Mouse (Mus musculus): ENCODE measurements around the gene Tmem44. TPM values are rescaled to one million over a fixed set of nuclear protein-coding genes. Genes with fewer than 3 reads are reported as not detected.

The Tmem44 gene
- 1 to 10 TPM in 3 of 4 experiments, under 1 TPM in 1; 0.82 to 1.6 (median 1.3) TPM for total RNA-seq (2022)

- DNase-seq (ENCODE audit: low spot score in 2 of 2), result no peak
Observed at GRCm38 (mm10) chr16:30550748-30551192, at the start of gene Tmem44. Gene Tmem44 (minus strand): TSS chr16:30550842.

GRCm38 (mm10) chr16:30599491-30600268 is 49.0 kb upstream of the Tmem44 start, which contains the start of gene Fam43a:
Gene Fam43a (plus strand): TSS chr16:30599723.
- peak; percentile 80 to 84 for DNase-seq (ENCODE audit: low spot score in 2 of 2)

DNA sequence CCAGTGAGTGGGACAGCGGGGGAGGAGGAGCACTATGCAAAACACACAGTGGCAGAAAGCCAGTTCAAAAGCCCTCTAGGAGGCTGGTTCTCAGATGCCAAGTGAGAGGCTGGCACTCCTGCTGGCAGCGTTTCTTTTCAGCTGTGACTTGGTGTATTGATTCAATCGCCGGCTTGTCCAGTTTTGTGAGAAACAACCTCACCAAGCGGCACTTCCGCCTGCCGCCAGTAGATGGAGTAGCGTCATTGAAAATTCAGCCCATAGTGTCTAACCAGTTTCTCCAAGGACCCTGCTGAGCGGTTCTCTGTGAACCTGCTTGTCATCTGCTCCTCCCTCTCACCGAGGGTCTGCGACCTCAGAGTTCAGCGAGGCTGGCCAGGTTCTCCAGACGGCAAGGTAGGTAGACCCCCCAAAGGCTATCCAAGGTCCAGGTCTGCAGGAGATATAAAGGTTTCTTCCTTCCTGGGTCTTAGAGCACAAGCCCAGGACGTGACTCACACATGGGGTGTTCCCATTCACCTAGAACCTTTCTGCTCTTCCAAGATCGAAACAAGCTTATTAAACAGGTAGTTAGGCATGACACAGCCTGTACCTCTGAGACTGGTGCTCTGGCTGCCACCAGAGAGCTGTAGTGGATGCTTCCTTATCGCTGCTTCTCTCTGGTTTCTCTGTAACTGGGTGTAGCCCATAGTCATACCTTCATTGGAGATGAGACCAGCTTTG is 46.5 kb upstream of the Tmem44 start:
- peak; percentile 76 to 79 for DNase-seq (ENCODE audit: low spot score in 2 of 2)

- no peak for DNase-seq (ENCODE audit: low spot score in 2 of 2)
Observed at GRCm38 (mm10) chr16:30595835-30596557, 45.4 kb upstream of the Tmem44 start.

DNA sequence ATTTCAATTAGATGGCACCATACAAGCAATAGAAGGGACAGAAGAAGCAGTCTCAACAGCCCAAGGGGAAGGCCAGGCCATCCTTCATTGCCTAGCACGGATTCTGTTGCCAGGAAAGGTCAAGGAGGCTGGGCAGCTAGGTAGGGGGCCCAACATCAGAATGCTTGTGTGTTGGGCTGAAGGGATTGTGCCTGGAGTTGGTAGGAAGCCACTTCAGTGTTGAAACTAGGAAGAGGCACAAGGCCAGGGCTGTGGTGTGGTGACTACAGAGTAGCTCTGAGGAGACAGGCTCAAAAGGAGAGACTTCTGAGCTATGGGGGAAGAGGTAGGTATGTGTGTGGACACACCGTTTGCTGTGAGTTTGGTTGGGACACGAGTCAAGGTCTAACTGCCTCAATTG is 44.7 kb upstream of the Tmem44 start:
- no peak for DNase-seq (ENCODE audit: low spot score in 2 of 2)

DNA sequence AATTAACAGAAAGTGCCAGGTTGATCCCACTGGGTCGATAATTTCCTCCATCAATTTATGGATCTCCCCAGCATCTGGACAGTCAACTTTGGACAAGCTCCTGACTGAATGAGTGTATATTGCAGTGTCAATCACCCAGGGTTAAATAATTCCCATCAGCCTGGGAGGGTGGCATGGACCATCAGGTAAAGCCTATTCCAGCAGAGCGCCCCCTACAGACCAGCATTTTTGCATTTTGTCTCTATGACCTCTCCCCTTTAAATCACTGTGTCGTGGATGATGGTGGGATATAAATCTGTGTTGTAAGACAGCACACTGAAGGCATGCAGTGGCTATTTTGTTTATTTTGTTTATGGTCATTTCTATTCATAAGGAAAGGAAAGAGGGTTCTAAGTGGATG is 41.3 kb upstream of the Tmem44 start:
- no peak for DNase-seq (ENCODE audit: low spot score in 2 of 2)

DNA sequence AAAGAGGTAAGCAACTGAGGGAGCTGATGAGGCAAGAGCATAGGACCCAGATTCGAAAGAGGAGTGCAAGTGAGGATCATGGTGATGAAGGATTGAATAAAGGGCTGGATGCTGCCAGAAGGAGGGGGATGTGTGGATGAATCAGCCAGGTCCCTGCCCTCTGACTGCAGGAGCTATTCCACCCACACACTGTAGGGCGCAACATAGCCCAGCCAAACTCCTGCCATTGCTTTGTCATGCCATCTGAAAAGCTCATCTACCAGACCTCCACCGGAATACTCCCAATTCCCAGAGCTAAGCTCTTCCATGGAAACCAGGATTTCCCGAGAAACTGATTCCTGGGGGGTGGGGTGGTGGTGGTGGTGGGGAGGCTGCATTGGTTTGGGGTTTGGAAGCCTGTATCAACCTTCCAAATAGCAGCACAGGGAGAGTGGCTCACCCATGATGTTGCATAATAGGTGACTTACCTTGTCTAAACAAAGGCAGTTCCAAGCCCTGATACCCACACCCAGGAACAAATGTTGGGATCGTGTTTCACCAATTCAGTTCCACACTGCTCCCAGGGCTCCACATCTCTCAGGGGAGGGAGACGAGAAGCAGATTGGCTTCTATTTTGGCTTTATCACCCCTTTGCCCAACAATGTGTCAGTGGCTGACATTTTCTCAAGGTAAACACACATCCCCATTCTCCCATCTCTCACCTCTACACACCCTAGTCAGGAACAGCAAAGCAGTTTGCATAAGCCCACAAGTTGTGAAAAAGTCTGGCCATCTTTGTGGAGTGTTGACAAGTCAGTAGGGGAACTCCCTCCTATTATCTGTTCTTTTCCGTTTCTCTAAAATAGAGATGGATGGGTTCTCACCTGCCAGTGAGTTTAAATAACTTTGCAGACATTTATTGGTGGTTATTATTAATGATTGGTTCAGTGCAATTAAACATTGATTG is 39.9 kb upstream of the Tmem44 start:
- DNase-seq (ENCODE audit: low spot score in 2 of 2), result no peak

GRCm38 (mm10) chr16:30587494-30588327 is 37.1 kb upstream of the Tmem44 start, which contains the start of gene Lsg1:
Gene Lsg1 (minus strand): TSS chr16:30587592.
- peak; percentile 59 to 66 for DNase-seq (ENCODE audit: low spot score in 2 of 2)

GRCm38 (mm10) chr16:30586935-30587493 is 36.4 kb upstream of the Tmem44 start:
- no peak for DNase-seq (ENCODE audit: low spot score in 2 of 2)

DNA sequence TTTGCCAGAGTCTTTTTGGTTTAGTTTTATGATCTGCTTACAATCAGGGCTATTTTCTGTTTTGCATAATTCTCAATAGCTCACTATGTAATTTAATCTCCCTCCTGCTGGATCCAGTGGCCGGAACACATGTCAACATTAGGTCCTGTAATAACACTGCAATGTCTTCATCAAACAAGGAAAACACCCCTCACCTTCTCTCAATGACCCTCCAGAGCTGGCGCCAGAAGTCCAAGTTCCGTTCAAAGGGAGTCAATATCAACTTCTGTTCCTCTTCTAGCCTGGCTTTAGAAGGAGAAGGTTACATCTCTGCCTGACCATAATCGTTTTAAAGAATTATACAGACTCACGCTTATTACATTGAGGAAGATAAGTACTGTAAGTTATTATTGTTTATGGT is 30.1 kb upstream of the Tmem44 start:
- no peak for DNase-seq (ENCODE audit: low spot score in 2 of 2)

DNA sequence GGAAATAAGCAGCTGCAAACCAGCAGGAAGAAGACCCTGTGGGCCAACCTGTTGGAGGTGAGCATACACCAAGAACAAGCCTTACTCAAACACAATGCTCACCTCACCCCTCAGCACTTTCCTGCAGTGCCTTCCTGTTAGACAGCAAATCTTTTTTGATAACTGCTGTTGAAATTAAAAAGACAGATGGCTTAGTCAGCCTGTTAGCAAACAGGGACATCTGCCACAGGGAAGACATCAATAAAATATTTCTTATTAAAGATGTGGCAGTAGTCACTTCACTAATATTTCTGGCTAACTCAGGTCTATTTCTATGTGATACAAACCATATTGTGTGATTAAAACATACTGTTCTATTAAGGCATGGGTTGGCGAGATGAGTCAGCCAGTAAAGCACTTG is 25.8 kb upstream of the Tmem44 start:
- no peak for DNase-seq (ENCODE audit: low spot score in 2 of 2)

DNA sequence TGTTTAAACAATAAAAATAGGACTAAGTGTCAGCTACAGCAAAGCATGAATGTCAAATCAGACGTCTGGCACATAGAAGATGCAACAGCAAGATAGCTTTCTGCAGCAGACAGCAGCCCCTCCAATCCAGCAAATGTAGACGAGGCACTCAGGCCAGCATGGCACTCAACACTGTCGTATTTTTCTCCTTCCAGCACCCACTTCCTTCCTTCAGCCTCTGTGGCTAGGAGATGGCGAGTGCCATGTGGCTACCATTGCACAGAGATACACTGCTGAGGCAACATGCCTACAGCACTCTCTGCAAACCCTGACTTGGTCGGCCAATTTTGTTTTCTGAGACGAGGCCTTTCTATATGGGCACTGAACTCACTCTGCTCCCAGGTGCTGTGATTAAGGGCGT is 25.2 kb upstream of the Tmem44 start:
- no peak for DNase-seq (ENCODE audit: low spot score in 2 of 2)

DNA sequence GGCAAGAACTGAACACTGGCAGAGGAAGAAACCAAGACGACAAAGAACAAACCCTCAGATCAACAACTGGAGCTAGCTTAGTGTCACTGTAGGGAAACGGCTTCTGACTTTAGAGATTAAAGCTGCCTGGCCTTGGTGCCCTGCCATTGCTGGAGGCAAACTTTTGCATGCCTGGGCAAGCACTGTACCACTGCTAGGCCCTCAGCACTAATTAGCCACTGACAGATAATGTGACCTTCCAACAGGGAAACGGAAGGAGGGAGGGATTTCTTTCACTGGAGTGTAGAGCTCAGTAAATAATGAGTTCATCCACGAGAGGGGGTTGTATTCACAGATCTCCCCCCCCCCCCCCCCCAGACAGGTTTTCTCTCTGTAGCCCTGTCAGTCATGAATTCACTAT is 21.6 kb upstream of the Tmem44 start:
- DNase-seq (ENCODE audit: low spot score in 2 of 2), result no peak

GRCm38 (mm10) chr16:30571378-30571777 is 20.7 kb upstream of the Tmem44 start:
- no peak for DNase-seq (ENCODE audit: low spot score in 2 of 2)

GRCm38 (mm10) chr16:30570173-30570572 is 19.5 kb upstream of the Tmem44 start:
- no peak for DNase-seq (ENCODE audit: low spot score in 2 of 2)

GRCm38 (mm10) chr16:30565631-30566030 is 15.0 kb upstream of the Tmem44 start:
- DNase-seq (ENCODE audit: low spot score in 2 of 2), result no peak

DNA sequence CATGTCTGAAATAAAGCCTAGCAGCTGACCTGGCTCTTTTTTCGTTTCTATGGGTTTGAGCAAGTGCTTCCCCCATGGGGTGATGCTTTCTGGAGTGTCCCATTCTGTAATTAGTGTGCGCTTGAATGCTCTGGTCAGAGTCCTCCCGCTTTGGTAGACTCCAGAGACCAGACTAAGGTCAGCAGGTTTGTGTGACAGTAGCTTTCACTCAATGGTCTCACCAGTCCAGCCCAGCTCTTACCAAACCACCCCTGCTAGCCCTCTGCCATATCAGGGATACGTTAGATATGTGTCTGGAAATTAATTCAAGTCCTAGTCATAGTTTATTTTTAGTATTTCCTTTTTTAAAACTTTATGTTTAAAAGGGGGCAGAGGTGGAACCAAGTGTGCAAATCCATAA is 10.0 kb upstream of the Tmem44 start:
- no peak for DNase-seq (ENCODE audit: low spot score in 2 of 2)

DNA sequence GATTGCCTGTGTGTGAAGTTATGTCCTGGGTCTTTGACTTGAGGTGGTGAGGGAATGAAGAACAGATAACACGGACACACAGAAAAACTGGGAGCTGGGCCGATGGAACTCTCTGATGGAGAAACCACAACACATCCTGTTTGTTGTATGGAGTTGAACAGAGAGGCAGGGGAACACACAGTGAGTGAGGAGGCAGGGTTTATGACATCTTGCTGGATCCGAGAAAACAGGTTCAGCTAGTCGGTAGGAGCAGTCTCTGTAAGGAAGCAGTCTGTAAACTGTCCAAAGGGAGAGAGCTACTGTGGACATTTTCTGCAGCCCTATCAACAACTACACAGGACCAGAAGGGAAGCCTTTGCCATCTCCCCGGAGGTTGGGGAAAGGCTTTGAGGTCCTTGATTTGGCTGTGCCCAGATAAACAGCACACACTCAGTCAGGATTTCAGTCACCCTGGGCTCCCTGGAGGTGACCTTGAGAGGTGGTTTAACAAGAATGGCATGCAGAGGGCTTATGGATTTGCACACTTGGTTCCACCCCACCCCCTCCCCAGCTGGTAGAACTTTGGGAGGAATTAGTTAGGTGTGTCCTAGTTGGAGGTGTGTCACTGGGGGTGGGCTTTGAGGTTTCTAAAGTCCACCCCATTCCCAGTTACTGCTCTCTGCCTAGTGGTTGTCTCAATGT is 8.8 kb upstream of the Tmem44 start:
- no peak for DNase-seq (ENCODE audit: low spot score in 2 of 2)

- no peak for DNase-seq (ENCODE audit: low spot score in 2 of 2)
Observed at GRCm38 (mm10) chr16:30554109-30554508, 3.5 kb upstream of the Tmem44 start.

All from gastrocnemius, adult 8-10 months (tissue).